Mouse (Mus musculus) bone marrow, adult 2 months (tissue): ENCODE results near the gene Clk2. TPM values are rescaled to one million over a fixed set of nuclear protein-coding genes. Genes with fewer than 3 reads are reported as not detected.

Source experiments
- H3K27ac ChIP-seq: fragments of 200-500 bp; 2 replicates; pipeline ENCODE4 v1.5.1; 2012; ENCODE audit warnings: low read depth, mild to moderate bottlenecking, control low read depth, inconsistent platforms, low read length; ENCODE audit not compliant: control insufficient read depth, poor library complexity, insufficient read depth
- H3K4me1 ChIP-seq: fragments of 200-500 bp; 2 replicates; pipeline ENCODE4 v1.6.1; 2011; ENCODE audit warnings: low read length; ENCODE audit not compliant: control insufficient read depth, insufficient read depth
- H3K4me3 ChIP-seq: fragments of 200-500 bp; replicated peaks from 2 replicates; pipeline ENCODE3; 2011; ENCODE audit warnings: mild to moderate bottlenecking, low read depth, low read length, control low read depth; ENCODE audit not compliant: control insufficient read depth
- CTCF ChIP-seq: fragments of 200-500 bp; IDR thresholded peaks from 2 replicates; pipeline ENCODE4 v1.5.1; 2011; ENCODE audit warnings: low read length, control low read depth; ENCODE audit not compliant: control insufficient read depth, insufficient read depth
- POLR2A ChIP-seq: fragments of 200-500 bp; IDR thresholded peaks from 2 replicates; pipeline ENCODE4 v1.6.1; 2011; ENCODE audit warnings: low read depth, mild to moderate bottlenecking, control low read depth, low read length, borderline replicate concordance; ENCODE audit not compliant: control insufficient read depth
- WGBS: fragments of 180-500 bp; shearing (Covaris S2); methylation state at CpG from one replicate; pipeline ENCODE4 v1.1.7; 2018; 5-methylcytosine and 5-hydroxymethylcytosine counted together
- polyA plus RNA-seq: library from polyadenylated mRNA; stranded (reverse); fragments of >200 nt; gene quantifications from 2 replicates; pipeline ENCODE4 v1.2.4, GENCODE M21; 2011; ENCODE audit warnings: low replicate concordance; ENCODE audit not compliant: missing spikeins, insufficient read depth, insufficient read length

Clk2 gene
- polyA plus RNA-seq, 1 experiment = 90.9 TPM

GRCm38 (mm10) chr3:89178107-89178385, 13.5 kb downstream of the Clk2 start:
- peak overlapping the region; percentile 51 for H3K4me3 ChIP-seq
- TF ChIP-seq CTCF (no peak), POLR2A (no peak)
- H3K27ac ChIP-seq = no peak overlapping the region
- peaks cover 3% of the 10 kb centered on the region; the same call in 1 of the 2 replicates for H3K4me1 ChIP-seq
- WGBS = 4% methylated on average over 6 of the region's 6 CpGs

- WGBS = 85% methylated on average over 11 of the region's 11 CpGs
- Histone ChIP-seq H3K4me1 (peaks cover 3% of the 10 kb centered on the region), H3K4me3 (no peak overlapping the region), H3K27ac (no peak overlapping the region)
- no peak for TF ChIP-seq CTCF
- no peak for TF ChIP-seq POLR2A
Measured at GRCm38 (mm10) chr3:89179056-89179455, 14.5 kb downstream of the Clk2 start.

- H3K4me1 ChIP-seq = peaks cover 3% of the 10 kb centered on the region
- WGBS = 82% methylated on average over 27 of the region's 27 CpGs
- no peak for TF ChIP-seq CTCF
- TF ChIP-seq POLR2A = no peak
- H3K27ac ChIP-seq = no peak overlapping the region
- no peak overlapping the region for H3K4me3 ChIP-seq
Measured at GRCm38 (mm10) chr3:89181749-89182500, 17.3 kb downstream of the Clk2 start.

GRCm38 (mm10) chr3:89182531-89183057, 18.0 kb downstream of the Clk2 start:
- 12% methylated on average over 7 of the region's 7 CpGs for WGBS
- Histone ChIP-seq H3K27ac (0 out of 2 replicates have a peak overlapping the region, but pooled peaks have one; percentile 30), H3K4me1 (peaks cover 5% of the 10 kb centered on the region), H3K4me3 (peak overlapping the region; percentile 75)
- TF ChIP-seq CTCF (no peak), POLR2A (no peak)

- Histone ChIP-seq H3K27ac (peak within 1 kb of the TSS; percentile 55), H3K4me1 (peaks cover 4% of the 10 kb centered on the region), H3K4me3 (peak within 1 kb of the TSS; percentile 75)
- TF ChIP-seq POLR2A (0 out of 2 replicates have a peak, but pooled peaks have one; percentile 63), CTCF (no peak)
- 9% methylated on average over 39 of the region's 39 CpGs for WGBS
Measured at GRCm38 (mm10) chr3:89183058-89183958, 18.7 kb downstream of the Clk2 start, which contains the start of gene Fam189b. Gene Fam189b, plus strand, starts transcription at chr3:89183143.

GRCm38 (mm10) chr3:89183959-89184315, 19.3 kb downstream of the Clk2 start:
- TF ChIP-seq CTCF (no peak), POLR2A (no peak)
- H3K27ac ChIP-seq = no peak overlapping the region
- WGBS = 70% methylated on average over 6 of the region's 6 CpGs
- H3K4me1 ChIP-seq = peaks cover 4% of the 10 kb centered on the region
- H3K4me3 ChIP-seq = no peak overlapping the region

GRCm38 (mm10) chr3:89187197-89187596, 22.6 kb downstream of the Clk2 start:
- TF ChIP-seq POLR2A = no peak
- TF ChIP-seq CTCF = no peak
- peak overlapping the region; percentile 46 for H3K4me3 ChIP-seq
- WGBS = 71% methylated on average over 23 of the region's 23 CpGs

GRCm38 (mm10) chr3:89187690-89188477, 23.3 kb downstream of the Clk2 start:
- Histone ChIP-seq H3K27ac (peak overlapping the region; percentile 53), H3K4me3 (peak overlapping the region; percentile 46), H3K4me1 (peaks cover 2% of the 10 kb centered on the region)
- WGBS = 62% methylated on average over 18 of the region's 18 CpGs
- no peak; the same call in 1 of the 2 replicates for TF ChIP-seq POLR2A
- no peak for TF ChIP-seq CTCF

More at GRCm38 (mm10) chr3:89187197-89187596, 22.6 kb downstream of the Clk2 start:
- Histone ChIP-seq H3K4me1 (peaks cover 4% of the 10 kb centered on the region), H3K27ac (peak overlapping the region; percentile 53)
